Mouse (Mus musculus) CH12.LX (cell line): Measurements from ENCODE around the gene Zfp420.

Experiments
- BHLHE40 ChIP-seq: IDR thresholded peaks from 2 replicates; pipeline ENCODE4 v1.6.1; 2011; ENCODE audit warnings: mild to moderate bottlenecking, low read depth, low read length, improper control_type of control experiment
- CTCF ChIP-seq, 2 experiments: IDR thresholded peaks in 1 of 2; conservative IDR thresholded peaks in 1 of 2; 2 replicates each; pipeline ENCODE4 v1.5.1; 2011 to 2012; ENCODE audit warnings: low read depth in 2 of 2, low read length in 2 of 2, improper control_type of control experiment in 1 of 2, inconsistent platforms in 1 of 2, mild to moderate bottlenecking in 1 of 2, moderate library complexity in 1 of 2
- ELF1 ChIP-seq: IDR thresholded peaks from 2 replicates; pipeline ENCODE4 v1.6.1; 2014; ENCODE audit warnings: low read depth, mild to moderate bottlenecking, inconsistent platforms, low read length, improper control_type of control experiment
- EP300 ChIP-seq: IDR thresholded peaks from 2 replicates; pipeline ENCODE4 v1.6.1; 2011; ENCODE audit warnings: low read length, improper control_type of control experiment
- MAZ ChIP-seq: IDR thresholded peaks from 2 replicates; pipeline ENCODE4 v1.6.1; 2012; ENCODE audit warnings: low read depth, mild to moderate bottlenecking, inconsistent platforms, low read length, improper control_type of control experiment, moderate library complexity
- MXI1 ChIP-seq: IDR thresholded peaks from 2 replicates; pipeline ENCODE4 v1.6.1; 2011; ENCODE audit warnings: mild to moderate bottlenecking, low read depth, low read length, improper control_type of control experiment
- POLR2A ChIP-seq: IDR thresholded peaks from 2 replicates; pipeline ENCODE4 v1.6.1; 2011; ENCODE audit warnings: low read depth, mild to moderate bottlenecking, improper control_type of control experiment, low read length
- POLR2AphosphoS2 ChIP-seq: IDR thresholded peaks from 2 replicates; pipeline ENCODE4 v1.6.1; 2011; ENCODE audit warnings: low read depth, low read length, improper control_type of control experiment
- TCF12 ChIP-seq: IDR thresholded peaks from 2 replicates; pipeline ENCODE4 v1.6.1; 2014; ENCODE audit warnings: low read depth, mild to moderate bottlenecking, inconsistent platforms, low read length, improper control_type of control experiment
- USF2 ChIP-seq: conservative IDR thresholded peaks from 2 replicates; pipeline ENCODE4 v1.6.1; 2011; ENCODE audit warnings: low read depth, low read length, improper control_type of control experiment
- ZMIZ1 ChIP-seq: IDR thresholded peaks from 2 replicates; pipeline ENCODE4 v1.6.1; 2012; ENCODE audit warnings: low read depth, mild to moderate bottlenecking, inconsistent platforms, low read length, improper control_type of control experiment

GRCm38 (mm10) chr7:29861660-29862059 is 1.9 kb downstream of the Zfp420 start:
- TF ChIP-seq MXI1 (no peak), BHLHE40 (no peak), CTCF (conservative IDR thresholded peaks at IDR 0.05 in 1 of 2, IDR thresholded peaks at IDR 0.05 in 1 of 2; ENCODE audit: low read depth in 2 of 2, low read length in 2 of 2) (peak in 1 of 2 experiments; percentile 46; a peak in 2 of 4 replicates), POLR2A (no peak), EP300 (no peak), TCF12 (no peak), MAZ (no peak), POLR2AphosphoS2 (no peak), ELF1 (no peak), USF2 (no peak), ZMIZ1 (no peak)
